Comparison of ENCODE assay signal across 9 mouse cellular contexts in the genomic region with DNA sequence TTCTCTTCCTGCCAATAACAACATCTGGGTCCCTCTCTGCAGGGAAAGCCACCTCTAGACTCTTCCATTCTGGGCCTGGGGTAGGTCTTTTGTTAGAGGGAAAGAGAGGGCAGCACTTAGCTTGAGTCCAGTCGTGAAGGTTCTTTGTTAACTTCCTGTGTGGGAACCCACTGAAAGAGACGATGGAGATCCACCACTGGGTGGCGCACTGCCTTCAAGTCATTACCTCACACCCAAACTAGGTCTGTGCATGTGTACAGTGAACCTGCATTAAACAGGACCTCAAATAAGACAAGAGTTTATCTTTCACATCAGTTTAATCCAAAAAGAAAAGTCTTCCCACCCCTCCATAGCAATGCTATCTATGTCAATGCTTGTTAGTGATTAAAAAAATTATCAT. TPM values are rescaled to one million over a fixed set of nuclear protein-coding genes. Genes with fewer than 3 reads are reported as not detected.
DNase-seq lines count a peak whose midpoint lies in the region; ATAC-seq and TF ChIP-seq lines count a peak whose summit lies in the region.
"Had no signal": no experiment of that assay in that cellular context is flagged by ENCODE, and none has a peak within 500 bp of the region (broad histone marks: within the 10 kb centered on the region; RNA-seq: fewer than 3 reads in every experiment).

No protein-coding gene starts in this region.

- no peaks in the 10 kb centered on the region for H3K27me3 ChIP-seq in E14TG2a.4 (ENCODE audit: insufficient read depth, low read length)
- no peaks in the 10 kb centered on the region for H3K27me3 ChIP-seq in forebrain, embryonic 11.5 days (ENCODE audit: control insufficient read depth, insufficient read depth, low read length)
- H3K27me3 ChIP-seq in lung, embryonic 14.5 days (ENCODE audit: insufficient read depth, low read length), result no peaks in the 10 kb centered on the region

- ATAC-seq in forebrain, embryonic 11.5 days (replicated peaks; ENCODE audit: low FRiP score), result peak; percentile 76
- ATAC-seq in lung, embryonic 14.5 days (ENCODE audit: insufficient read depth), result no peak

- no peaks in the 10 kb centered on the region for H3K36me3 ChIP-seq in E14TG2a.4 (ENCODE audit: insufficient read depth, low read length)
- H3K36me3 ChIP-seq in forebrain, embryonic 11.5 days (ENCODE audit: control insufficient read depth, insufficient read depth, low read length), result no peaks in the 10 kb centered on the region
- no peaks in the 10 kb centered on the region for H3K36me3 ChIP-seq in lung, embryonic 14.5 days (ENCODE audit: insufficient read depth)

- H3K9ac ChIP-seq in forebrain, embryonic 11.5 days (ENCODE audit: low read length), result no peak overlapping the region; the same call in 1 of the 2 replicates
- H3K9ac ChIP-seq in lung, embryonic 14.5 days, result no peak overlapping the region

- H3K4me1 ChIP-seq in E14TG2a.4 (replicated peaks; ENCODE audit: low read depth, low read length), result no peaks in the 10 kb centered on the region
- H3K4me1 ChIP-seq in forebrain, embryonic 11.5 days (replicated peaks; ENCODE audit: control insufficient read depth, insufficient read depth, low read length), result no peaks in the 10 kb centered on the region
- H3K4me1 ChIP-seq in lung, embryonic 14.5 days (ENCODE audit: insufficient read depth), result no peaks in the 10 kb centered on the region

- 7% methylated on average over 3 of the region's 3 CpGs for WGBS in forebrain, embryonic 11.5 days
- 0% methylated on average over 3 of the region's 3 CpGs for WGBS in lung, embryonic 14.5 days

- peak; percentile 78 for DNase-seq in adrenal gland, postnatal 14 days
- peak; percentile 77 for DNase-seq in forebrain, embryonic 11.5 days (ENCODE audit: low spot score)
- DNase-seq in heart, postnatal 4 days, result peak; percentile 75
- peak; percentile 13 to 82 for DNase-seq in layer of hippocampus, adult 18-20 months (ENCODE audit: low spot score in 2 of 2)
- DNase-seq in lung, embryonic 14.5 days, result peak; percentile 81
- peak; percentile 81 for DNase-seq in retina, embryonic 14.5 days (ENCODE audit: low spot score)
- DNase-seq in thymus, postnatal 36 days, result peak; percentile 76 to 79

- H3K27ac ChIP-seq in forebrain, embryonic 11.5 days (ENCODE audit: low read depth, low read length), result no peak overlapping the region
- no peak overlapping the region for H3K27ac ChIP-seq in lung, embryonic 14.5 days (ENCODE audit: low read depth)

- H3K9me3 ChIP-seq in E14TG2a.4 (ENCODE audit: low read length), result no peaks in the 10 kb centered on the region
- H3K9me3 ChIP-seq in forebrain, embryonic 11.5 days (ENCODE audit: control insufficient read depth, low read length), result no peaks in the 10 kb centered on the region
- H3K9me3 ChIP-seq in lung, embryonic 14.5 days (ENCODE audit: low read depth, low read length), result no peaks in the 10 kb centered on the region

- no peak overlapping the region for H3K4me3 ChIP-seq in E14TG2a.4 (replicated peaks; ENCODE audit: low read length)
- H3K4me3 ChIP-seq in forebrain, embryonic 11.5 days (ENCODE audit: low read depth, low read length), result no peak overlapping the region
- H3K4me3 ChIP-seq in lung, embryonic 14.5 days (ENCODE audit: low read depth, low read length), result no peak overlapping the region

- peak; percentile 46 for TF ChIP-seq CTCF in E14TG2a.4 (conservative IDR thresholded peaks at IDR 0.05; ENCODE audit: low read length)
- TF ChIP-seq CTCF in lung, embryonic 14.5 days (IDR thresholded peaks at IDR 0.05; ENCODE audit: low read depth), result peak; percentile 78

- no peak overlapping the region for H3K4me2 ChIP-seq in forebrain, embryonic 11.5 days (ENCODE audit: low read depth, low read length, severe bottlenecking)
- H3K4me2 ChIP-seq in lung, embryonic 14.5 days, result no peak overlapping the region

RNA-seq across cellular contexts. Expression of gene Vmn2r27, which starts 31.0 kb away (rescaled TPM):
- total RNA-seq in adrenal gland, postnatal 14 days (2021), result not detected in 2 replicates
- polyA plus RNA-seq in forebrain, embryonic 11.5 days (2014; fragmentation: Nextera tagmentation; extraction: Ambion mirVana), result not detected in 2 replicates
- total RNA-seq in heart, postnatal 4 days (2021), result not detected
- total RNA-seq in layer of hippocampus, adult 18-20 months (2021), result not detected
- polyA plus RNA-seq in lung, embryonic 14.5 days (2014; fragmentation: Nextera tagmentation; extraction: Ambion mirVana), result not detected in 2 replicates
- polyA plus RNA-seq: large intestine, adult 2 months had no signal

RNA-seq across cellular contexts. Expression of gene Cd163, which starts 41.8 kb away (rescaled TPM):
- 13.1 and 18.3 TPM in 2 replicates for total RNA-seq in adrenal gland, postnatal 14 days (2021)
- polyA plus RNA-seq in forebrain, embryonic 11.5 days (2014; fragmentation: Nextera tagmentation; extraction: Ambion mirVana), result not detected in 2 replicates
- 1 to 10 TPM; 1.2 to 1.7 TPM for total RNA-seq in heart, postnatal 4 days (2021)
- total RNA-seq in layer of hippocampus, adult 18-20 months (2021), result 1 to 10 TPM; 1.7 to 2.2 TPM
- polyA plus RNA-seq in lung, embryonic 14.5 days (2014; fragmentation: Nextera tagmentation; extraction: Ambion mirVana), result 0.07 TPM in 1 of 2 replicates, not detected in the other
